8 mouse cellular contexts compared by ENCODE assay signal in the genomic region with DNA sequence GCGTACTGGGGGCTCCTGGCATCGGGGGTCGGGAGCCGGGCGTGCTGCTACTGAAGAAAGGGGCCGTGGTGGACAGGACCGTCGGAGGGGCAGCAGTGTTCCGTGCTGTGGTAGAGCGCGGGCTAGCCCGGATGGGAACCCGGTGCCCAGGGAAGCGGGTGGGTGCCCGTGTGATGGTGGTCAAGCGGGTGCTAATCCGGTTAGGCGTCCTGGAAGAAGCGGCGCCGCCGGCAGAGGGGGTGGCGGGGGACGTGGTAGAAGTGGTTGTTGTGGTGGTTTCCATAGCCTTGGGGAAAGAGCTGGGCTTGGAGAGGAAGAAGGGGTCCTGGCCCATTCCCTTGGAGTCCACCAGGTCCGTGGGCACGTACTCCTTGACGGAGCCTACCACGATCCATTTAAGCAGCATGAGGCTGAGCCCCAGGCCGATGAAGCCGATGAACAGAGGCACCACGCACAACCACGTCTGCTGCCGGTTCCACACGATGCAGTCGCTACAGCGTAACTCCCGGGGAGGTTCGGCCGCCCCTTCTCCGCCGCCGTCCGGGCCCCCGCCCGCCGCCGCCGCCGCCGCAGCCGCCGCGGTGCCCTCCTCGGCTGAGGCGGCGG. TPM values are rescaled to one million over a fixed set of nuclear protein-coding genes. Genes with fewer than 3 reads are reported as not detected.
DNase-seq lines count a peak whose midpoint lies in the region; ATAC-seq lines count a peak whose summit lies in the region.

No protein-coding gene starts in this region.

- WGBS in limb, embryonic 11.5 days = 4% methylated on average over 49 of the region's 56 CpGs

- H3K9me3 ChIP-seq in limb, embryonic 11.5 days (ENCODE audit: control insufficient read depth, low read length) = no peaks in the 10 kb centered on the region

- H3K4me3 ChIP-seq in limb, embryonic 11.5 days (ENCODE audit: low read depth, low read length) = peak overlapping the region; percentile 35

- peak overlapping the region; percentile 79 for H3K4me2 ChIP-seq in limb, embryonic 11.5 days (ENCODE audit: low read depth, severe bottlenecking)

- no peaks in the 10 kb centered on the region for H3K36me3 ChIP-seq in limb, embryonic 11.5 days (ENCODE audit: control insufficient read depth, insufficient read depth, low read length)

- H3K4me1 ChIP-seq in limb, embryonic 11.5 days (ENCODE audit: control insufficient read depth, insufficient read depth, low read length) = 0 out of 2 replicates have a peak, but pooled peaks cover 2% of the 10 kb centered on the region

- peaks cover 55% of the 10 kb centered on the region for H3K27me3 ChIP-seq in limb, embryonic 11.5 days (ENCODE audit: control insufficient read depth, insufficient read depth, low read length)

- ATAC-seq in limb, embryonic 11.5 days (ENCODE audit: insufficient number of reproducible peaks, low FRiP score, low TSS enrichment, low read depth) = 0 out of 2 replicates have a peak, but pooled peaks have one; percentile 51

- H3K9ac ChIP-seq in limb, embryonic 11.5 days (ENCODE audit: low read length) = 0 out of 2 replicates have a peak overlapping the region, but pooled peaks have one; percentile 37

- no peak overlapping the region for H3K27ac ChIP-seq in limb, embryonic 11.5 days (replicated peaks; ENCODE audit: low read depth, low read length)

- DNase-seq in layer of hippocampus, adult 11-12 months (ENCODE audit: low spot score) = peak; percentile 29
- no peak for DNase-seq in layer of hippocampus, adult 9-10 months (ENCODE audit: low spot score)
- peak; percentile 47 to 52 for DNase-seq in cerebellum, postnatal 14 days
- peak; percentile 48 to 51 for DNase-seq in frontal cortex, postnatal 36 days (ENCODE audit: low spot score in 2 of 2)
- peak; percentile 31 for DNase-seq in limb, embryonic 11.5 days (ENCODE audit: low spot score)
- DNase-seq in retina, embryonic 14.5 days (ENCODE audit: low spot score) = peak; percentile 49
- DNase-seq in lung, postnatal 4 days = no peak
- DNase-seq in gastrocnemius, postnatal 25 days = no peak

RNA-seq across cellular contexts. Expression of a gene that starts 0.6 kb away (rescaled TPM):
- polyA plus RNA-seq in limb, embryonic 11.5 days (2014; fragmentation: Nextera tagmentation; extraction: Ambion mirVana) = not detected in 2 replicates
- total RNA-seq in gastrocnemius, postnatal 25 days (2021) = not detected

Comparison
In these comparisons a context has a peak if more than half of its experiments do, and no peak if none do; other contexts are left out.
1. DNase-seq: peak in layer of hippocampus, adult 11-12 months (single experiment), cerebellum, postnatal 14 days (2 of 2), frontal cortex, postnatal 36 days (2 of 2), limb, embryonic 11.5 days (single experiment) and retina, embryonic 14.5 days (single experiment); none in layer of hippocampus, adult 9-10 months (single experiment), lung, postnatal 4 days (0 of 2) and gastrocnemius, postnatal 25 days (single experiment).